Mouse (Mus musculus): ENCODE data around the gene Cnot4.
"Not testable (repeated sequence)": the region's sequence is repeated elsewhere in the genome, so short reads cannot be mapped to it uniquely, and the experiment has no call there.

Gene Cnot4

DNA sequence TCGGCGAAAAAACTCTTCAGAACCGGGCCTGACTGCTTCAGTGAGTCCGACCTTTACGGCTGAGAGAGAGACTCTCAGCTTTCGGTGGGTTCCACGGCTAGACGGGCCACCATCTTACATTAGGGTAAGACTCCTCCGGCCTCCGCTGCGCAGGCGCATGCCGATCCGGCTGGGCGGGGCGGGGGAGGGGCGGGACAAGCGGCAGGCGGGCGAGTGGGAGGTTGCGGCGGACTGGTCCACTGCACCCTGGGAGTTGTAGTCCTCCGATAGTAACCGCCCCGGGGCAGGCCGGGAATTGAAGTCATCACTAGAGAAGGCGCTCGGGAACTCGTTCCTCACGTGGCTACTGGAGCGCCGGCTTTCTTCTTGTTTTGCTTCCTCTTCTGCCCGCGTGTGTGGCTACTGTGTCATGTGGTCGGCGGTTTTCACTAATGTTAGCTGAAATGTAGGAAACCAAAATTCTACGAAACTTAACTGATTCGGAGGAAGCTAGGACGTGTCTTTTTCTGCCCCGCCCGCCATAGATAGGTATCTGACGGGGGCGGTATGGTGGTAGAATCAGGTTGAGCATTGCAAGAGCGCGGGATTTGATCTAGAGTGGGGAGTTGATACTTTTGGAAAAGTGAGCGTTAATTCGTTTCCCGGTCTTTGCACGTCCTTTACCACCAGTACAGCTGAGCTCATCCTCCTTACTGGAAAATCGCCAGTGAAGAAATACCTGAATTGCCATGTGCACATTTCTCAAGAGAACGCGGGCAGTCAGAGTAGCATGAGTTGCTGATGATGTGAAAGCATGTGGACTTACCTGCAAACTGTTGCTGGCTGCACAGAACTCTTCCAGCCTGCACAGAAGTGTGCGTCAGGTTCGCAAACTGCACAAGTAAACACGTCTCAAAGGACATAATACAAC is at the start of gene Cnot4:
Gene Cnot4, minus strand, starts transcription at position 146 of the 910 bp plus-strand sequence.
- peak; percentile 99 for DNase-seq

GRCm38 (mm10) chr6:35179299-35179698 is 45.8 kb upstream of the Cnot4 start:
- DNase-seq, result not testable (repeated sequence)

DNA sequence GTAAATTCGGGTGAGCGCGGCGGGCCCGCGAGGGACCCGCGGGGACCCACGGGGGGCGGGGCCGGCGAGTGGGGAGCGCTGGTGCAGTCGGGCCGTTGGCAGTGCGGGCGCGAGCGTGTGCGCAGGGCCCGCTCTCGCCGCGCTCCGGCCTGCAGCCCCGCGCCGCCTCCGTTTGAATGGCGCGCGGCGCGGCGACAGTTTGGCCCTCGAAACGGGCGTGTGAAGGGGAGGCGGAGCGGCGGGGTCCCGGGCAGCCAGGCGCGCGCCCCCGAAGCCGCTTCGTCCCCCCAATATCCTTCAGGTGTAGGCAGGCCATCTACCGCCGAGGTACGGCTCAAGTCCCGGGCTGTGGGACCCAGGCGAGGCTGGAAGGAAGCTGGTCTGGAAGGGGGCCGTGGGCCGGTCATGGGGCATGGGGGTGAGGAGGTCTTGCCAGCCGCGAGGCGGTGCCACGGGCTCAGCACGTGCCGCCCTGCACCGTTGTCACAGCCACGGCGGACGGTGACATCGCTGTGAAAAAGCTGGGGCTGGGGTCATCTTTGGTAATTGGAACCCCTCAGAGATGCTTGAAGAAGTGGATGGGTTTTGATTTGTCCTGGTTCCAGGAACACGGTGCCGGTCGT is 44.2 kb upstream of the Cnot4 start:
- peak; percentile 19 for DNase-seq

- peak; percentile 79 to 81 for DNase-seq
Observed at GRCm38 (mm10) chr6:35176979-35177649, 43.6 kb upstream of the Cnot4 start, which contains the start of gene Nup205. Gene Nup205, plus strand, starts transcription at chr6:35177421.

DNA sequence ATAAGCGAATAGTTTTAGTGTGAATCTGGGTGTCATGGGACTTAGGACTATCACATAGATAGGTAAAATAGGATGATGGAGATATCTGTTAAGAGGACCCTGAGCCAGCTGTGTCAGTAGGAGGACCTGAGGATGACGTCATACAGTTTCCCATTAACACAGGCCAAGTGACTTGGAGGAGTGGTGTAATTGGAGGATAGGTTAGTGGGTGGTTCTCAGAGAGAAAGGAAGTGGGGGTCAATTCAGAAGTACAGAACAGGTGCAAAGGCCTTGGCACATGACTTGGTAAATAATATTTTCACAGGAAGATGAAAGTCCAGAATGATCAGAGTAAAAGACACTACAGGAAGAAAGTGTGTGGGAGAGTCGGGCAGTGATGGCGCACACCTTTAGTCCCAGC is 39.7 kb upstream of the Cnot4 start:
- DNase-seq, result no peak

DNA sequence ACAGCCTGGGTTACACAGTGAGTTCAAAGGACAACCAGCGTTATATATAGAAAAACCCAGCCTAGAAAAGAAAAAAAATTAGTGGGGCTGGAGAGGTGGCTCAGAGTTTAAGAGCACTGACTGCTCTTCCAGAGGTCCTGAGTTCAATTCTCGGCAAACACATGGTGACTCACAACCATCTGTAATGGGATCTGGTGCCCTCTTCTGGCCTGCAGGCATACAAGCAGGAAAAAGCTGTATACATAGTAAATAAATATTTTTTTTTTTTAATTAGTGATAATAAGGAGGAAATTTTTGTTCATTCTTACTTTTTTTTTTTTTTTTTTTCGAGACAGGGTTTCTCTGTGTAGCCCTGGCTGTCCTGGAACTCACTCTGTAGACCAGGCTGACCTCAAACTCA is 38.5 kb upstream of the Cnot4 start:
- not testable (repeated sequence) for DNase-seq

GRCm38 (mm10) chr6:35169250-35169649 is 35.7 kb upstream of the Cnot4 start:
- DNase-seq, result no peak

DNA sequence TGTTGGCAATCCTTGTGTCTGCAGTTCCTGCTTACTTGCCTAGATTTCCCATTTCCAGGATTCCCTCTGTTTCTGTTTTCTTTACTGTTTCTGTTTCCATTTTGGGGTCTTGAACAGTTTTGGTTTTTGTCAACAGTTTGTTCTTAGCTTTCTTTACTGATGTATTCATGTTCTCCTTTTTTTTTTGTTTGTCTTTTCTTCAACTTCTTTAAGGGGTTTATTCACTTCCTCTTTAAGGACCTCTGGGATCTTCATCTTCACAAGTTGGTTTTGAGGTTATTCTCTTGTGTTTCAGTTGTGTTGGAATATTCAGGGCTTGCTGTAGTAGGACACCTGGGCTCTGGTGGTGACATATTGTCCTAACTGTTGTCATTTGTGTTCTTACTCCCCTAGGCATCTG is 21.0 kb upstream of the Cnot4 start:
- DNase-seq, result no peak

DNA sequence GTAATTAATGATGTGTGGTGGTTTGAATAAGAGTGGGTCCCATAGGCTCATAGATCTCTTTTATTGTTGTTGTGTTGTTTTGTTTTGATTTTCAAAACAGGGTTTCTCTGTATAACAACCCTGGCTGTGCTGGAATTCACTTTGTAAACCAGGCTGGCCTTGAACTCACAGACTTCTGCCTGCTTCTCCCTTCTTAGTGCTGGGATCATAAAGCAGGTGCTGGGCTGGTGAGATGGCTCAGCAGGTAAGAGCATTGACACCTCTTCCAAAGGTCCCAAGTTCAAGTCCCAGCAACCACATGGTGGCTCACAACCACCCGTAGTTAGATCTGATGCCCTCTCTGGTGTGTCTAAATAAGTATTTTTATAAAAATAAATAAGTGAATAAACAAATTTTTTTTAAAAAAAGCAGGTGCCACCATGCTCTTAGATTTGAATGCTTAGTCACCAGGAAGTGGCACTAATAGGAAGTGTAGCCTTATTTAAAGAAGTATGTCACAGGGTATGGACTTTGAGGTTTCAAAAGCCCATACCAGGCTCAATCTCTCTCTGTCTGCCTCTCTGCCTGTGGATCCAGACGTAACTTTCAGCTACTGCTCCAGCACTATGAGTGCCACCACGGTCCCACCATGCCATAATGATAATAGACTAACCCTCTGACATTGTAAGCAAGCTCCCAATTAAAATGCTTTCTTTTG is 14.3 kb upstream of the Cnot4 start:
- DNase-seq, result no peak

DNA sequence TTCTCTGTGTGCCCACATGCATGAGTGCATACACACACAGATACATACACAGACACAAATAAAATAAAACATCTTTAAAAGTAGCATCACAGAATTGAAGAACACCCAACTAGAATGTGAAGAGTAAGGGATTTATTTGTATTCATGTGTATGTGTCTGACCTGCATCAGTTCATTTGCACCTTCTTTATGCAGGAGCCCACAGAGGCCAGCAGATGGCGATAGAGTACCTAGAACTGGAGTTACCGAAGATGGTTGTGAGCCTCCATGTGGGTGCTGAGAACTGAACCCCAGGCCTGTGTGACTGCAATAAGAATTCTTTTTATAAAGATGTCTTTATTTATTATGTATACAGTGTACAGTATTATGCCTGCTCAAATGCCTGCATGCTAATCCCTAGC is 12.0 kb upstream of the Cnot4 start:
- DNase-seq, result no peak

- no peak for DNase-seq
Observed at GRCm38 (mm10) chr6:35140351-35140750, 6.8 kb upstream of the Cnot4 start.

DNA sequence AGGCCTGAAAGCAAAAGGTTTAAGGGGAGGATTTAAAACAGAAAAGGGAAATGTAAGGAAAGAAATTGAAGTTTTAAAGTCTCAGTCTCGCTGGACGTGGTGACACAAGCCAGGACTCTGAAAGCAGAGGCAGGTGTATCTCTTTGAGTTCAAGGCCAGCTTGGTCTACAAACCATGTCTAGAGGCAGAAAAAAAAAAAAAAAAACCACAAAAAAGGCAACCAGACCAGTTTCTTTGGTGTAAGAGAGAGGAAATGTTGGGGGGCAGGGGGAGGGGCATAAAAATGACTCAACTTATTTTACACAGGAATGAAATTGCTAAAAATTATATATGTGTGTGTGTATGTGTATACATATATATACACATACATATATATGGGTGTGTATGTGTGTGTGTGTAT is 1.3 kb upstream of the Cnot4 start:
- DNase-seq, result no peak

- DNase-seq, result no peak
Observed at GRCm38 (mm10) chr6:35133246-35133578, 312 bp downstream of the Cnot4 start.

DNA sequence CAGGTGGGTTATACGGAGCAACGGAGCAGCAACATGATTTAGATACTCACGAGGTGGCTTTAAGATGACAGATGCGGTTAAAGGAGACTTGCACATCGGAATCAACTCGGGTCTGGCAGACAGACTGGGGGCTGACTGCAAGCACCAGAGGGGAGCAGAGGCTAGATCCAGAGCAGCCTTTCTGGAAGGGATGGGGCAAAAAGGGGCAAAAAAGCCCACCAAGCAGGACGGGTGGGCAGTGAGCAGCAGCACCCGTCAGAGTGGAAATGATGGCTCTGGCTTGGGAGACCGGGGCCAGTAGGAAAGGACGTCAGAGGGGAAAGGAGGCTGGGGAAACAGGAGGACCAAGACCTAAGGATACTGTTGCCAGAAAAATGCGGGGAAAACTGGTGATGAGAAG is 718 bp downstream of the Cnot4 start:
- no peak for DNase-seq

GRCm38 (mm10) chr6:35122488-35122887 is 11.0 kb downstream of the Cnot4 start:
- DNase-seq, result no peak

- no peak for DNase-seq
Observed at GRCm38 (mm10) chr6:35121925-35122324, 11.6 kb downstream of the Cnot4 start.

DNA sequence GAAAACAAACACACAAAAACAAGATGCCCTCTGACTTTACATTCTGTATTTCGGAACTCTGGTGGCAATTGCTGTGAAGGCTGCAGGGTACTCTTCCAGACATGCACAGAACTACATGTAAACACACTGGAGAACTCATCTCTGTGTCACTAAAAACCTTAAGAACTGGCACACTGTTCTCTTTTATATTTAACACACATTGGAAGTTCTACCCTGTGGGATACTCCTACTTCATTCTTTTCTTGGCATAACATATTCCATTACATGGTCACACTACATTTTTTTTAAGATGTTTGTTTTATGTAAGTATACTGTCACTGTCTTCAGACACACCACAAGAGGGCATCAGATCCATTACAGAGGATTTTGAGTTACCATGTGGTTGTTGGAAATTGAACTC is 31.1 kb downstream of the Cnot4 start:
- DNase-seq, result no peak

DNA sequence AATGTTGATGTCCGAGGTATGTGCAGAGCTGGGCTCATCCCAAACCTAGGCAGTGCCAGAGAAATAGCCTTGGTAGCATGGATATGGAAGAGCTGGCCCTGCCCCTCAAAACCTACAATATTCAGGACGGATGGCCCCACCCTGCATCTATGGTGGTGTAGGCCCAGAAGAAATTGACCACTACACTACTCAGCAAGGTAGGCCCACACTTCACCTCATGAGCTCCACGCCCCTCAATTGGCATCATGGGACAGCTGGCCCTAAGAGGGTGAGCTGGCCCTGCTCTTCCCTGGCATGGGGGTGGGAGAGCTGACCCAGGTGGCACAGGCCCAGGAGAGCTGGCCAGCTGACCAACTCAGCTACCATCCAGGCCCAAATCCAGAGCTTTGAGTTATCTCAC is 48.6 kb downstream of the Cnot4 start:
- no peak for DNase-seq

DNA sequence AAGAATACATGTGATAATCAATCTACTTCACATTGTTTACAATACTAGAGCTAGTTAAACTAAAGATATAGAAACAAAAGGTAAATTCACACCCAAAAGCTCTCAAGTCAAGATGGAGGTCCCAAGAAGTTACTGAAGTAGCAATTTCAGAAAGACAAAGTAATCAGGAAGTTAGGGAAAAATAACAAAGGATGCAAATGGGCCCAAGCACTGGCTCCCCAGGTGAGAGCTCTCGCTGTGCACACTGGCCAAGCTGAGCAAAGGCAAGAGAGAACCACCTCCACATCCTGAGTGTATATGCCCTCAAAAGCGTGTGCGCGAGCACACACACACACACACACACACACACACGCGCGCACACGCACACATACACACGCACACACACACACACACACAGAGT is 58.4 kb downstream of the Cnot4 start:
- DNase-seq, result no peak

DNA sequence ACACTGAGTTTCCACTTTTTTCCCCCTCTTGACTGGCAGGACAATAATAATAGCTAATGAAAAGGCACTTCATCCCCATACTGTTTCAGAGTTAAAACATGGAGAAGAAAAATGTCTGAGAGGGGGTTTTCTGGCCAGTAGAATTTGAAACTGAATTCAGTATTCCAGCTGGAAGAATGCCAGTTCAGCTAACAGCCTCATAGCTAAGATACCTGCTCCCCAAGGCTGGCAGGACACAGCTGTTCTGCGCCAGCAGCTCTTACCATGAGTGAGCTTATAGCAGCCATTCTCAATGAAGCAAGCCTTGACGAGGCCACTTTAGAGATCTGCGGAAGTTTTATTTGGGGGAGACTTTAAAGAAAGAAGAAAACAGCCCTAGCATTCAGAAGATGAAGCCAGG is 62.3 kb downstream of the Cnot4 start:
- DNase-seq, result no peak

- no peak for DNase-seq
Observed at GRCm38 (mm10) chr6:35062446-35062845, 71.1 kb downstream of the Cnot4 start.

DNA sequence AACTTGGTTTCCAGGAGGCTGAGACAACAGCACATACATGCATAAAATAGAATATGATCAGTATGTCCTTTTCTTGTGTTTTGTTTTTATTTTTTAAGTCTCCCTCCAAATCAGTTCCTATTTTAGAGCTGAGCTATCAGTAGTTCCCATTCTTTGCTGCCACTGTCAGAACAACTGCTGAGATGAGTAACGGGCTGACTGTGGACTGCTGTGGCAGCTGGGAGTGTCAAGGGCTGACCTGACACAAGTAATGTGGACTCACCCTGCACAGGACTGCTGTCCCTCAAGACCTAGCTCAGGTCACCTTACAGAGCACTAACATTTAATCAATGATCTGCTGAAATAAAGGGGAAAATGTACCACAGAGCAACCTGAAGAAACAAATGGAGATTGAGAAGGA is 90.4 kb downstream of the Cnot4 start:
- no peak for DNase-seq

DNA sequence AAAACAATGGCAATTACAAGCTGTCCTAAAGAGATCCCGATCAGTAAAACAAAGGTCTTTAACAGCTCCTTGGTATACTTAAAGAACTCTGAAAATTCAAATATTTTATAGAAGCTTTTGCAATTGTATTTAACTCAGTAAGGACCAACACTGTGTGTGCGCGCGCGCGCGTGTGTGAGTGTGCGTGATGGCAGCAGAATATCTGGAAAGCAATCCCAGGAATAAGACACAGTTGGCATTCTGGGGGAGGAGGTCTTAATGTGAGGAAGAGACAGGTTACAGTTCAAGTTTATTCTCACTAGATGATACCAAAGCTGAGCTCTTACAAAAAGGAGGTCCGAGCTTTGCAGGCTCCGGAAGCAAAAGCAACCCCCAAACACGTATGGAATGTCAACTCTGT is 100.2 kb downstream of the Cnot4 start:
- no peak for DNase-seq
